In genomic region chr13:78802838-78803124, GRCm38 (mm10) we compare ENCODE assay signal across 21 mouse cellular contexts.
DNase-seq lines count a peak whose midpoint lies in the region; ATAC-seq lines count a peak whose summit lies in the region.
"Had no signal": no experiment of that assay in that cellular context is flagged by ENCODE, and none has a peak within 500 bp of the region (broad histone marks: within the 10 kb centered on the region; RNA-seq: fewer than 3 reads in every experiment).

No protein-coding gene starts in this region.

- H3K27me3 ChIP-seq in hindbrain, embryonic 12.5 days: no peaks in the 10 kb centered on the region
- no peaks in the 10 kb centered on the region for H3K27me3 ChIP-seq in hindbrain, embryonic 13.5 days
- no peaks in the 10 kb centered on the region for H3K27me3 ChIP-seq in hindbrain, embryonic 14.5 days (ENCODE audit: control insufficient read depth, insufficient read depth, low read length)
- H3K27me3 ChIP-seq: CH12.LX; embryonic facial prominence, embryonic 12.5 days; limb, embryonic 13.5 days; liver, embryonic 15.5 days; megakaryocyte, embryonic 14.5 days had no signal

- no peaks in the 10 kb centered on the region for H3K9me3 ChIP-seq in hindbrain, embryonic 12.5 days (replicated peaks)
- H3K9me3 ChIP-seq in hindbrain, embryonic 13.5 days: no peaks in the 10 kb centered on the region
- H3K9me3 ChIP-seq in hindbrain, embryonic 14.5 days (ENCODE audit: control insufficient read depth, low read length): no peaks in the 10 kb centered on the region
- H3K9me3 ChIP-seq: embryonic facial prominence, embryonic 12.5 days; limb, embryonic 13.5 days; liver, embryonic 15.5 days had no signal

- no peak overlapping the region for H3K4me3 ChIP-seq in hindbrain, embryonic 12.5 days
- no peak overlapping the region for H3K4me3 ChIP-seq in hindbrain, embryonic 13.5 days
- no peak overlapping the region for H3K4me3 ChIP-seq in hindbrain, embryonic 14.5 days (replicated peaks; ENCODE audit: low read length)
- H3K4me3 ChIP-seq: embryonic facial prominence, embryonic 12.5 days; erythroblast, embryonic 14.5 days; limb, embryonic 13.5 days; liver, embryonic 15.5 days; megakaryocyte, embryonic 14.5 days had no signal

- no peak overlapping the region for H3K9ac ChIP-seq in hindbrain, embryonic 12.5 days
- no peak overlapping the region for H3K9ac ChIP-seq in hindbrain, embryonic 13.5 days
- H3K9ac ChIP-seq in hindbrain, embryonic 14.5 days: no peak overlapping the region
- H3K9ac ChIP-seq: embryonic facial prominence, embryonic 12.5 days; limb, embryonic 13.5 days; liver, embryonic 15.5 days had no signal

- H3K36me3 ChIP-seq in hindbrain, embryonic 12.5 days: no peaks in the 10 kb centered on the region
- no peaks in the 10 kb centered on the region for H3K36me3 ChIP-seq in hindbrain, embryonic 13.5 days
- no peaks in the 10 kb centered on the region for H3K36me3 ChIP-seq in hindbrain, embryonic 14.5 days (replicated peaks; ENCODE audit: control insufficient read depth, insufficient read depth)
- H3K36me3 ChIP-seq: embryonic facial prominence, embryonic 12.5 days; limb, embryonic 13.5 days; liver, embryonic 15.5 days had no signal

- no peaks in the 10 kb centered on the region for H3K4me1 ChIP-seq in hindbrain, embryonic 12.5 days
- H3K4me1 ChIP-seq in hindbrain, embryonic 13.5 days (replicated peaks): 0 out of 2 replicates have a peak, but pooled peaks cover 6% of the 10 kb centered on the region
- H3K4me1 ChIP-seq in hindbrain, embryonic 14.5 days (replicated peaks; ENCODE audit: control insufficient read depth, insufficient read depth, low read length): 0 out of 2 replicates have a peak, but pooled peaks cover 3% of the 10 kb centered on the region
- H3K4me1 ChIP-seq: embryonic facial prominence, embryonic 12.5 days; limb, embryonic 13.5 days; liver, embryonic 15.5 days; megakaryocyte, embryonic 14.5 days had no signal

- no peak overlapping the region for H3K27ac ChIP-seq in hindbrain, embryonic 12.5 days
- H3K27ac ChIP-seq in hindbrain, embryonic 13.5 days: no peak overlapping the region
- no peak overlapping the region for H3K27ac ChIP-seq in hindbrain, embryonic 14.5 days
- H3K27ac ChIP-seq: embryonic facial prominence, embryonic 12.5 days; kidney, postnatal 0 days; limb, embryonic 13.5 days; liver, embryonic 15.5 days had no signal

- ATAC-seq in hindbrain, embryonic 12.5 days (ENCODE audit: low FRiP score): peak; percentile 64
- ATAC-seq in hindbrain, embryonic 13.5 days (ENCODE audit: low FRiP score): no peak
- ATAC-seq in hindbrain, embryonic 14.5 days (ENCODE audit: low FRiP score): peak; percentile 46; the same call in 1 of the 2 replicates

- no peak overlapping the region for H3K4me2 ChIP-seq in hindbrain, embryonic 12.5 days (replicated peaks)
- H3K4me2 ChIP-seq in hindbrain, embryonic 13.5 days: no peak overlapping the region
- no peak overlapping the region for H3K4me2 ChIP-seq in hindbrain, embryonic 14.5 days (replicated peaks)
- H3K4me2 ChIP-seq: embryonic facial prominence, embryonic 12.5 days; limb, embryonic 13.5 days; liver, embryonic 15.5 days had no signal

- DNase-seq in embryo, embryonic 11 days: peak; percentile 11
- DNase-seq in embryo, embryonic 9.5 days (ENCODE audit: extremely low spot score): no peak
- peak; percentile 37 for DNase-seq in 3T3-L1 (ENCODE audit: low read depth, low spot score)
- no peak for DNase-seq in hindbrain, embryonic 14.5 days (ENCODE audit: low spot score)
- no peak for DNase-seq in right cerebral cortex, postnatal 36 days (ENCODE audit: low spot score in 2 of 2)
- DNase-seq: cerebellum, adult 2 months; cerebellum, postnatal 36 days; gastrocnemius, postnatal 14 days; kidney, adult 11 months; lung, postnatal 14 days; right cerebral cortex, adult 18-20 months; thymus, postnatal 25 days had no signal

Comparison
In these comparisons a context has a peak if more than half of its experiments do, and no peak if none do; other contexts are left out.
1. DNase-seq: peak in embryo, embryonic 11 days (single experiment) and 3T3-L1 (single experiment); none in embryo, embryonic 9.5 days (single experiment), hindbrain, embryonic 14.5 days (single experiment) and right cerebral cortex, postnatal 36 days (0 of 2).